Mouse (Mus musculus) olfactory bulb, adult 2 months (tissue): Measurements from ENCODE around the gene Tdgf1.

Experiments
- CTCF ChIP-seq: fragments of 200-500 bp; IDR thresholded peaks from 2 replicates; pipeline ENCODE4 v1.5.1; 2012; ENCODE audit warnings: low read depth, mild to moderate bottlenecking, low read length, moderate library complexity; ENCODE audit not compliant: insufficient read depth
- POLR2A ChIP-seq: fragments of 200-500 bp; IDR thresholded peaks from 2 replicates; pipeline ENCODE4 v1.6.1; 2012; ENCODE audit warnings: mild to moderate bottlenecking, low read depth, low read length, moderate library complexity; ENCODE audit not compliant: insufficient read depth

DNA sequence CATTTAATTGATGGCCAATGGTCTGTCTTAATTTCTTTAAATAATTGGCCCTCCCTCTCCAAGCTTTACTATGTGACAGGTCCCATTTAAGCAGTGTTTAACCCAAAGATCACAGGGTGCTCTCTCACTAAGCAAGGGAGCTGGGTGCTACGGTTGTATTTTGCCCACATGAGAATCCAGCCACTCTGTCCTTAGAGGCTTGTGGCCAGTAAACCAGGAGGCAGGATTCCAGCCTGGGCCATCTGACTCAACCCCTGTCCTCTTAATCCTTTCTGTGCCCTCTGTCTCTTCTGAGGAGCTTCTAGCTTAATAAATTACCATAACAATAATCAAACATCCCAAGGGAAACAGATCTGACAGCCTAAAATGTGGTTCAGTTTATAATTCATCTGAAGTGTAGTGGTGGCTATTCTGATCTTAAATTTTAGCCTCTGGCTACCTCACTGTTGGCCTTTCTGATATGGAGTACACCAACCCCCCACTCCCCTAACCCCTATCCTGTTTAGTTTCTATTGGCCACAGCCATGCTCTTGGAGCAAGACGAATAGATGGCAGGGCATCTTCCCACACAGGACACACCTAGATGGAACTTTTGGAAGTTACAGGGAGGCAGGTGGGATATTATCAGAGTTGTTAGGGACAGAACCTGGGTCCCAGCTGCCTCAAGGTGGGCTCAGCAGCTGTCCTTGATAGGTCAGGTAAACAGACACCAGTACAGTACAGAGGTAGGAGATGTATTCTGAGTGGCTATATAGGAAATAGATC is 8.9 kb upstream of the Tdgf1 start:
- TF ChIP-seq POLR2A, result no peak
- TF ChIP-seq CTCF, result no peak
